Mouse (Mus musculus): ENCODE results near the gene 2610318N02Rik.

GRCm38 (mm10) chr16:17078101-17078500 lies 46.9 kb downstream of the 2610318N02Rik start:
- TF ChIP-seq CTCF (IDR thresholded peaks at IDR 0.05; ENCODE audit: low read depth) (no peak), EP300 (optimal IDR thresholded peaks at IDR 0.05) (no peak)
